Mouse (Mus musculus) embryonic facial prominence, embryonic 14.5 days (tissue): ENCODE results near the gene Itprid1. TPM values are rescaled to one million over a fixed set of nuclear protein-coding genes. Genes with fewer than 3 reads are reported as not detected.

Experiments used
- ATAC-seq: fragments of 200-750 bp; cut with Nextera tagmentation; 2 replicates; pipeline ENCODE4 v1.8.0; 2017; ENCODE audit warnings: low read depth, moderate number of reproducible peaks, moderate TSS enrichment
- DNase-seq: peaks from one replicate; pipeline ENCODE4 v3.0.0-alpha.2; 2015; ENCODE audit warnings: low spot score
- H3K27ac ChIP-seq: fragments of 300-500 bp; sonication (generic); replicated peaks from 2 replicates; pipeline ENCODE4 v1.5.1; 2014; ENCODE audit warnings: low read depth, mild to moderate bottlenecking, low read length, moderate library complexity
- H3K27me3 ChIP-seq: fragments of 300-500 bp; sonication (generic); replicated peaks from 2 replicates; pipeline ENCODE4 v1.6.1; 2014; ENCODE audit warnings: low read length; ENCODE audit not compliant: control insufficient read depth, insufficient read depth
- H3K36me3 ChIP-seq: fragments of 300-500 bp; sonication (generic); 2 replicates; pipeline ENCODE4 v1.6.1; 2014; ENCODE audit warnings: low read length, mixed read lengths; ENCODE audit not compliant: control insufficient read depth, insufficient read depth
- H3K4me1 ChIP-seq: fragments of 300-500 bp; sonication (generic); 2 replicates; pipeline ENCODE4 v1.6.1; 2014; ENCODE audit warnings: antibody characterized with exemption, low read length; ENCODE audit not compliant: control insufficient read depth, insufficient read depth
- H3K4me2 ChIP-seq: fragments of 300-500 bp; sonication (generic); 2 replicates; pipeline ENCODE4 v1.6.1; 2014; ENCODE audit warnings: low read depth, mild to moderate bottlenecking, low read length, moderate library complexity, mixed read lengths
- H3K4me3 ChIP-seq: fragments of 300-500 bp; sonication (generic); 2 replicates; pipeline ENCODE4 v1.5.1; 2014; ENCODE audit warnings: low read depth, mild to moderate bottlenecking, low read length
- H3K9ac ChIP-seq: fragments of 300-500 bp; sonication (generic); 2 replicates; pipeline ENCODE4 v1.6.1; 2014; ENCODE audit warnings: low read depth, mild to moderate bottlenecking, low read length, moderate library complexity, mixed read lengths
- H3K9me3 ChIP-seq: fragments of 300-500 bp; sonication (generic); 2 replicates; pipeline ENCODE4 v1.6.1; 2016; ENCODE audit warnings: low read length; ENCODE audit not compliant: control insufficient read depth
- WGBS: fragments of 180-500 bp; shearing (Covaris S2); extraction: QIAGEN DNeasy Blood & Tissue Kit; methylation state at CpG from one replicate; pipeline ENCODE4 v1.1.7; 2014; 5-methylcytosine and 5-hydroxymethylcytosine counted together
- polyA plus RNA-seq: library from polyadenylated mRNA; unstranded; fragments of >200 nt; fragmentation: Nextera tagmentation; extraction: Ambion mirVana; gene quantifications from 2 replicates; pipeline ENCODE4 v1.2.1, GENCODE M21; 2014

The Itprid1 gene
- polyA plus RNA-seq, 1 experiment from 2014 or later, result 0.49 TPM

DNA sequence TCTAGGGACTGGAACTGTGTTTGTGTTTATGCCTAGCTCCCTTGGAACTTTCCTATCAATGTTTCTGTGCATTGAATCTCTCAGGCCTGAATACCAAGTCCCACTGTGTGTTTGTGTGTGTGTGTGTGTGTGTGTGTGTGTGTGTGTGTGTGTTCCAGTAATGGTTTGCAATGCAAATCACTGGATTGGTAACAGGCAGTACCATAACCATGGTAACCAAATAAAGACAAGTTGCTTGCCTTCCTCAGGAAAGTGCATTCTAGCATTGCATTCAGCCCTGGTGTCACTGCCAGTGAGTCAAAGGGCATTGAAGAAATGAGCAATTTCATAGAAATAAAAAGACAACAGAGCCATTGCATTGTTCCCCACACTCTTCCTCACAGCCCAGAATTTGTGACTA lies 15.9 kb downstream of the Itprid1 start:
- Histone ChIP-seq H3K27ac (no peak overlapping the region), H3K27me3 (no peaks in the 10 kb centered on the region), H3K36me3 (no peaks in the 10 kb centered on the region), H3K9ac (no peak overlapping the region), H3K4me2 (no peak overlapping the region), H3K4me3 (no peak overlapping the region), H3K4me1 (peaks cover 10% of the 10 kb centered on the region; the same call in 1 of the 2 replicates), H3K9me3 (no peaks in the 10 kb centered on the region)
- ATAC-seq (no peak), DNase-seq (no peak)

DNA sequence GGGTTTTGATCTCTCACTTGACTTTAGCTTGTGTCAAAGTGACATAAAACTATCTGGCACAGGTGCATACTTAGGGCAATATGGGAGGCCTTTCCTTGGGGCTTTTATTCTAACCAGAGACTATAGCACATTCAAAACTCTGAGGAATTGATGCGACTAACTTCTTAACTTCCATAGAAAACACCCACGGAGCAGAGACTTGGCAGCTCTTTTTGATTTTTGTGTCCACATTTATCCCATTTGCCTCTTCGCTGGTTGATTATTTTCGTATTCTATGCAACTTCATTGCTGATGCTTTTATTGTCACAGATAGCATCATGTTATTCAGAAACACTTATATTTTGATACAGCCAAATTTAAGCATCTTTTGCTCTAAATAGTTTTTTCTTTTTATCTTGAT lies 19.4 kb downstream of the Itprid1 start:
- H3K27me3 ChIP-seq, result no peaks in the 10 kb centered on the region
- WGBS, result 77% methylated on average over 4 of the region's 4 CpGs
- H3K4me2 ChIP-seq, result no peak overlapping the region
- no peaks in the 10 kb centered on the region for H3K36me3 ChIP-seq
- peaks cover 7% of the 10 kb centered on the region; the same call in 1 of the 2 replicates for H3K4me1 ChIP-seq
- H3K9me3 ChIP-seq, result no peaks in the 10 kb centered on the region
- ATAC-seq, result no peak
- DNase-seq, result no peak
- H3K4me3 ChIP-seq, result no peak overlapping the region
- H3K9ac ChIP-seq, result no peak overlapping the region
- H3K27ac ChIP-seq, result no peak overlapping the region

DNA sequence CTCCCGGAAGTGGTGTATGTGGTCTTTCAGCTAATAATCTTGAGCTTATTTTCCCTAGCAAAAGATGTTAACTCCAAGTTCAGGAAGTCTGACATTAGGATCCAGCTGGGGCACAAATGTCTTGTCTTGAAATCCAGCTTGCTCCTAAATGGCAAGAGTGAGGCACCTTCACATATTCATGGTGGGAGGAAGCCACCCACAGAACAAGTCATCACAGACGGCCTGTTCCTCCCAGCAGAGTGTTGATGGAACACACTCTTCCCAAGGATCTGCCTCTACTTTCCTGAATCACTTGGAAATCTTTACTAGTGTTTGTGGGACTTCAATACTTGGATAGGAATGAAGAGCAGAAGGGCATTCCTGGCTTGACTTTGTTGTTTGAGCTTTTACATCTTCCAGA lies 28.5 kb downstream of the Itprid1 start:
- no peaks in the 10 kb centered on the region for H3K27me3 ChIP-seq
- H3K4me3 ChIP-seq, result no peak overlapping the region
- no peak overlapping the region for H3K27ac ChIP-seq
- H3K9me3 ChIP-seq, result no peaks in the 10 kb centered on the region
- no peak for ATAC-seq
- H3K36me3 ChIP-seq, result no peaks in the 10 kb centered on the region
- WGBS, result 77% methylated on average over 2 of the region's 2 CpGs
- no peaks in the 10 kb centered on the region for H3K4me1 ChIP-seq
- H3K4me2 ChIP-seq, result no peak overlapping the region
- H3K9ac ChIP-seq, result no peak overlapping the region
- DNase-seq, result no peak

DNA sequence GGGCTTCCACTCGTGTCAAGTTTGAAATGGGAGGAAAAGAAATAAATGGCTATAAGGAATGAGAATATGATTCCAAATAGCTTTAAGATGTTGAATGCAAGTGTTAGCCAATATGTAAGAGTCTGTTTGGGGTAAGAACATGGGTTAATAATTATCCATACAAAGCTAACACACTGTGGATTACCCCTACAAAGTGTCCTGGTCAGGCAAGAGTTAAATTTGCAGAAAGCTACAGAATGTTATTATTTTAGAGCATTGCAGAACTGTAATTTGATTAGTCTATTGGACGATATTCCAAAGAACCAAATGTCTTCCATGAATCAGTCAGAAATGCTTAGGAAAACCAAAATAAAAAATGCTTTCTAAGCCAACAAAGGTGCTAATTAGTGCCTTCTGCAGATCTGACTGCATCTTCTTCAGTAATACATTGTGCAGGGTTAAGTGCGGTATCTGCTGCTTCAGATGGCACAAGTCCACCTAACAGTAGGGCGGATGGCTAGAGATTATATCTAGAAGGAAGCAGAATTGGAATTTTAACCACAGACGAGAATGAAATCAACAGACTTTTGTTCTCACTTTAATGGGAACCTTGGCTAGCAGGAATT lies 42.8 kb downstream of the Itprid1 start:
- H3K4me3 ChIP-seq, result no peak overlapping the region
- H3K27ac ChIP-seq, result no peak overlapping the region
- H3K27me3 ChIP-seq, result no peaks in the 10 kb centered on the region
- ATAC-seq (no peak), DNase-seq (peak; percentile 53)
- H3K4me1 ChIP-seq, result peaks cover 13% of the 10 kb centered on the region; the same call in 1 of the 2 replicates
- no peaks in the 10 kb centered on the region for H3K36me3 ChIP-seq
- no peak overlapping the region for H3K4me2 ChIP-seq
- 28% methylated on average over 5 of the region's 5 CpGs for WGBS
- no peaks in the 10 kb centered on the region for H3K9me3 ChIP-seq
- H3K9ac ChIP-seq, result no peak overlapping the region

DNA sequence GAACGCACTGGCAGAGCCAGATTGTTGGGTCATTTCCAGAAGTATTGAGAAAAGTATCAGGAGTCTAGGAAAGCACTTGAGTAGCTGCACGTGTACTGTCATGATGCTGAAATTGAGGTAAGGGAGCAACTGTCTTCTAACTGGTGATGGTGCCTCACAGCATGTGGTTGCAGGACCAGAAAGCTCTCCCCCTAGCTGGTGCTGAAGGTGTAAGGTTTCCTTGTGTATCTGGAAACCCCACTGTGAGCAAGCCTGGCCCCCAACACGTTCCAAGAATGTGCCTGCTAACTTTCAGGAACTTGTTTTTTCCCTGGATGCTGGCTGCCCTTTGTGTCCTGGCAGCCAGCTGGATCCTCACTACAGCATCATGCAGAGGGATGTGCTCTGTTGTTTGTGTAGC lies 44.2 kb downstream of the Itprid1 start:
- Histone ChIP-seq H3K27ac (no peak overlapping the region), H3K9ac (no peak overlapping the region), H3K27me3 (no peaks in the 10 kb centered on the region), H3K9me3 (no peaks in the 10 kb centered on the region), H3K4me1 (peaks cover 13% of the 10 kb centered on the region; the same call in 1 of the 2 replicates), H3K36me3 (no peaks in the 10 kb centered on the region), H3K4me3 (no peak overlapping the region), H3K4me2 (no peak overlapping the region)
- DNase-seq, result peak; percentile 62
- no peak; the same call in 1 of the 2 replicates for ATAC-seq
- 18% methylated on average over 3 of the region's 3 CpGs for WGBS

DNA sequence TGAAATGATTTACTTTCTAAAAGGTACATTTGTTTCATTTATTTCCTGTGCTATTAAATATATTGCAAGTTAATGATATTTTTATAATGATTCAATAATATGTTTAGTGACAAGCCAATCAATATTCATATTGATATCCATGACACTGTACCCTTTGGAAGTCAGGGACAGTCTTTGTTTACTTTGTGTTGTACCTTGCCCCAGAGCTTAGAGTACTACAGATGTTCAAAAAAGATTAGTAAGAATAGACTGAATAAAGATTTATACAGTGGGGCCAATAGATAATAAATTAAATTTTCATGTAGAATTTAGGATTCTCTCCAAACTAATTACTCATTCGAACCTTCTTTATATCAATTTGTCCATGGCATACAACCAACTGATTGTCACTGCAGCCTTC lies 50.9 kb downstream of the Itprid1 start:
- WGBS, result 92% methylated on average over 1 of the region's 1 CpGs

DNA sequence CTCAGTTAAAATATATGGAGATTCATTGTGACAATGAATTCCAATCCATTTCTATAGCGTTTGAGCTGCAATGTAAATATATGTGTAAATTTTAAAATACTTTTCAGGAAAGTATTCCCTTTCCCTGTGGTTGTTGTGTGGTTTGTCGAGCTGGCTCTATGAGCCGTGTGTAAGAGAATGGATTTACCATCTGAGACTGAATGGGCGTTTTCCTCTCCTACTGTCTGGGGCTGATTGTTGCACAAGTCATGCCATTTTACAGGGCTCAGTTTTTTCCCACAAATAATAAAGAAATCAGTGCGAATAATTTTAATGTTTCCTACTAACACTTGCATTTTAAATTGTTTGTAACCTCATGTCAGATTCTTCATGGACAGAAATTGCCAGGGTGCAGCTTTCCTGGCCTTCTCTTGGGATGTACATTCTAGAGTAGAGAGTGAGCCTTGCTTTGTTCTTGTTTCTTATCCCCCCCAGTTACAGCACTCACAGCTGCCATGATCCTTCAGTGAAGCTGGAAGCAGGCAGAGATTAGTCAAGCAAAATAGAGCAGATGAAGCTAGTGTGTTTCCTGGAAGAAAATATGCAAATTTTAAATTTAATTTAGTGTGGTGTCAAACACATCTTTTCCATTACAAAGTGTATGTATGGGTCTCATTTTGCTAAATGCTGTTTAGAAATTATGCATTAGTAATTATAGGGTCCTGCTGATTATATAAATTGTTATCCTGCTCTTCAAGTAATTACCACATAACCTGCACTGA lies 65.1 kb downstream of the Itprid1 start:
- Histone ChIP-seq H3K4me2 (no peak overlapping the region), H3K9ac (no peak overlapping the region), H3K27me3 (no peaks in the 10 kb centered on the region), H3K4me1 (no peaks in the 10 kb centered on the region), H3K4me3 (no peak overlapping the region), H3K9me3 (no peaks in the 10 kb centered on the region), H3K36me3 (no peaks in the 10 kb centered on the region), H3K27ac (no peak overlapping the region)
- no peak for ATAC-seq
- WGBS, result 73% methylated on average over 5 of the region's 5 CpGs
- no peak for DNase-seq

More for the DNA sequence above, 50.9 kb downstream of the Itprid1 start:
- Histone ChIP-seq H3K9ac (no peak overlapping the region), H3K4me1 (no peaks in the 10 kb centered on the region), H3K4me3 (no peak overlapping the region), H3K4me2 (no peak overlapping the region), H3K36me3 (no peaks in the 10 kb centered on the region), H3K27me3 (no peaks in the 10 kb centered on the region), H3K27ac (no peak overlapping the region), H3K9me3 (no peaks in the 10 kb centered on the region)
- ATAC-seq (no peak), DNase-seq (no peak)

DNA sequence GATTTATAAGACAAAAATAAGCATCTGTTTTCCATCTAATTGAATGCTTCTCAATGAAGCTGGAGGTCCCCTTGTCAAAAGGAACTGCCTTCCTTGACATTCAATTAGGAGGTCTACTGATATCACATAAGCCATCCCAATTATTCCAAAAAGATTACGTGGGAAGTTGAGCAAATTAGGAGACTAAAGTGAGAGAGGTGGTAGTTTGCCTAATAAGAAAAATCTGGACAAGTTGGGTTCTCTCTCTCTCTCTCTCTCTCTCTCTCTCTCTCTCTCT lies 65.6 kb downstream of the Itprid1 start:
- no peak overlapping the region for H3K27ac ChIP-seq
- no peak overlapping the region for H3K4me2 ChIP-seq
- 44% methylated on average over 1 of the region's 1 CpGs for WGBS
- ATAC-seq (no peak), DNase-seq (no peak)
- H3K9ac ChIP-seq, result no peak overlapping the region
- H3K4me3 ChIP-seq, result no peak overlapping the region
- no peaks in the 10 kb centered on the region for H3K27me3 ChIP-seq
- H3K4me1 ChIP-seq, result no peaks in the 10 kb centered on the region
- H3K9me3 ChIP-seq, result no peaks in the 10 kb centered on the region
- no peaks in the 10 kb centered on the region for H3K36me3 ChIP-seq

DNA sequence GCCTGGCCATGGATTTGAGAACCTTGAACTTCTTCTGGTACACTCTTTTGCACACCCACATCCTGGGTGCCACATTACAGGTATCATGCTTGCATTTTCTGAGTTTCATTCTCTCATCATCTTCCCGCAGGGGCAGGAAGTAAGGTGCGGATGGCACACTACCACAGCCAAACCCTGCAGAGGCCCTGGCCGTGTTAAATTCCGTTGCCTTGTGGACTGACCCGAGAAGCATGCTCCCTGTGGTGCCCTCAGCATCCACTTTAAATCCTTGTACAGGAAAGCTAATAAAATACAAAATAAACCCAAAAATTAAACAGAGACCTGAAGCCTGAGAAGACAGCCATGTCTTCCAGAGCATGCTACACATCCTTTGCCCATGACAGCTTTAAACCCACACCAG lies 82.5 kb downstream of the Itprid1 start:
- Histone ChIP-seq H3K4me3 (no peak overlapping the region), H3K9ac (no peak overlapping the region), H3K4me1 (no peaks in the 10 kb centered on the region), H3K4me2 (no peak overlapping the region), H3K27me3 (no peaks in the 10 kb centered on the region), H3K36me3 (no peaks in the 10 kb centered on the region), H3K9me3 (no peaks in the 10 kb centered on the region), H3K27ac (no peak overlapping the region)
- no peak for DNase-seq
- WGBS, result 82% methylated on average over 5 of the region's 5 CpGs
- ATAC-seq, result no peak
